Mouse (Mus musculus) brain, embryonic 18.5 days (tissue): ENCODE results near the gene Srms.

Experiments used
- DNase-seq: peaks from one replicate; pipeline ENCODE4 v3.0.0-alpha.2; 2012; ENCODE audit warnings: low read depth, low spot score

Srms gene

DNA sequence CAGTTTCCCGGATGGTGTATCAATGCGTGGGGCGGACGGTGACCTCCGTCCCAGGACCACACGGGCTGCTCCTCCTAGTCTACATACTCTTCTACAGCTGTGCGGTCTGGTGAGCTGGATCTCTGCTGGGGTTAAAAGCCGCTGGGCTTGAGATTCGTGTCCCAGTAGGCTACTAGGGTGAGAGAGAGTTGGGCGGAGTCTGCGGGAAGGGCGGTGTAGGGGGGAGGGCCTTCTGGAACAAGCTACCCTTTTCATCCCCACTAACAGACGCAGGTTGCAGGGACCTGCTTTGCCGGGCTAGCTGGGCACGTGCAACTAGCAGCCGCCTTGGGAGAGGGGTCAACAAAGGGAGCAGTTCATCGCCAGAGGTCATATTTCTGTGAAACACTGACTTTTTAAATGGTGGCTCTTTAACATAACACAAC lies at the start of gene Srms:
Gene Srms, minus strand, starts transcription at position 165 of the 425 bp plus-strand sequence.
- DNase-seq, result no peak

DNA sequence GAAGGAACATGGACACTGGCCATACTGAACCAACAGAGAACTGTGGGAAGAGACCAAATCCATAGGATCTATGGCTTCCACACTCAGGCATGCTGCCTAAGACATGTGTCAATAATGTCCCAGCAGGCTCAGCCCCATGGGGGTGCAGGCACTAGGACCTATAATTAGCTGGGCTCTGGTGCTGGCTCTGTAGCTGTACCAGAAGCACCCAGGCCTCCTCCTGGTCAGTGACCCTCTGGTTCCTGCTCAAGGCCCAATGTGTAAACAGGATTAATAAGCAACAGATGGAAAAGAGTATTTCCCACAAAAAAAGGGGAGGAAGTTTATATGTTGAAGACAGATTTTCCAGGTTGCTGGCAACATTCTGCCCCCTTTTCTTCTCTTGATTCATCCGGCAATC lies 40.3 kb upstream of the Srms start:
- no peak for DNase-seq

DNA sequence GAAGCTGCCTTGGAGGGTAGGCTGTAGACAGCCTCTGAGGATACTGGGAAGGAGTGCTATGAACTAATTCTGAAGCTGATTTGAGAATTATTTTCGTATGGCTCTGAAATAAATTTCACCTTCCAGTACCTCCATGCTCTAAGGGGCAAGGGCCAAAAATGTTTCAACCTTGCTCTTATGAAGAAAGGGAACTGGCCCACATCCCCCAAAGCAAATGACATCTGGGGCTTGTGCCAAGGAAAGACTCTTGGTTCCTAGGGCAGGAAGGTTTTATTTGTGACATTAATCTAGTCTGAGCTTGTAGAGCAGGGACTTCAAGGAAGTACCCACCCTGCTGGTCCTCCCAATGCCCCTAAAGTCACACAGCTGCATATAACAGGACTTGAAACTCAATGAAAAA lies 38.9 kb upstream of the Srms start:
- DNase-seq, result no peak

DNA sequence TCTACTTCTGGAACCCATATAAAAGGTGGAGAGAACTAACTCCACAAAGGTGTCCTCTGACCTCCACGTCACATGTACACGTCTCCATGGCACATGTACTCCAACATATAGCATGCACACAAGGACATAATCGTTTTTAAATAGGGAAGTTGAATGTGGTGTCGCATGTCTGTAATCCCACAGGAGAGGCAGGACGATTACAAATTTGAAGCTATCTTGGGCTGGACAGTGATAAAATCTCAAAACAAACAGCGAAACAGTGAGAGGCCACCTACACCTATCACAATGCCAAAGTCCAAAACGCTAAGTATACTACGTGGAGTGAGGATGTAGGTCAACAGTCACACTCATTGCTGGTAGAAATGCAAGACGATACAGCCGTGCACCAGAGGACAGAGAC lies 36.2 kb upstream of the Srms start:
- no peak for DNase-seq

DNA sequence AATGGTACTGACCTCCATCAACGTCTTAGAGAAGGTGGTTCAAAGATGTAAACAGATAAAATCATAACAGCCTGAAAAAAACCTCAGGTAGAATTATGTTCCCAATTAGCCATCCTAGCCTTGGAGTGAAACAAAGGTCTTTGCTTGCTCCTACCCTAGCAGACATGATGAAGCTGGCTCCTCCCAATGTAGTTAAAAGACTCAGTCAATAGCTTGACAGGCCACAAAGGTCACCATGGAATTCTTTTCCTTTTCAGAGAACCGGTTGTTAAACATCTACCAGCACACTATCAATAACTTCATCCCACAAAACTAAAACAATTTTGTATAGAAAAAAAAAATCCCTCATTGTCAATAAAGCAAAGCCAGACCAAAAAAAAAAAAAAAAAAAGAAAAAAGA lies 32.0 kb upstream of the Srms start:
- DNase-seq, result no peak

DNA sequence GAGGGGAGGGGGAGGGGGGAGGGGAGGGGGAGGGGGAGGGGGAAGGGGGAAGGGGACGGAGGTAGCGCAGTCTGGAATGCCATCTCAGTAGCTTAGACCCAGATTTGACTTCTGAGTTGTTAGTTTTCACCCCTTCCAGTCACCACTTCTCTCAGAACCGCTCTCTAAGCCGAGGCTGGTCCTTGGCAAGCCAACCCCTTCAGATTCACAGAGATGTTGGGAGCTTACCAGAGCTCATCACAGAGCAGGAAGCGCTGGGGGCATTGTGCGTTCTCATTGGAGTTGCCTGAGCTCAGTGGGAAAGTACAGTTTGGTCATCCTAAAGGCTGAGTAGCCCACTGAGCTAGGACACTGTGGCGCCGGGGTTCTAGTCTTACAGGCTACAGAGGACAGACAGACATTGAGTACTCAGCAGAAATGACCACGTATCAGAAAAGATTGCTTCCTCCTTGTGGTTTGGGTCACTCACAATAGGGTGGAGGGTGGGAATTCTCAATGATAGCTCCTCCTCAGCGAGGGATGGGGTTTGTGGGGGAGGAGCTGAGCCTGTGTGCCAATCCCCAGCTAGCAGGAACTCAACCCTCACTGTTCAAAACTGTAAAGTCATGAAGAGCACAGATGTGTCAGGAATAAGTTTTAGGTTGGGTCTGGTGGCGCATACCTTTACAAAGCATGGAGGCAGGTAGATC lies 30.9 kb upstream of the Srms start:
- no peak for DNase-seq

DNA sequence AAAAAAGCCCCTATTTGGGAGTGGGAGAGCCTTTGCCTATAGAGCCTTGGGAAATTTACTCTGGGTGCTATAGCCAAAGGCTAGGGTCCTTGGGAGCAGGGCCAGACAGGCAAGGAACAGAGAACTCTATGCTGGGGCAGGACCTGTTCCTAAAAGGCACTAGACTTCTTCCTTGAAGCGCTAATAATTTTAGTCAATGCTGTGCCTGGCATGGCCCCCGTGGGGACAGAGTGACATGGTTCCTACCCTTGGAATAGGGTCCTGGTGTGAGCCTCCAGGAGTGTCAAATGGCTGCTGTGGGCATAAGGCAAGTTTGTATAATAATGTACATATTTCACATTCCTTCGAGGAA lies 29.3 kb upstream of the Srms start:
- no peak for DNase-seq

DNA sequence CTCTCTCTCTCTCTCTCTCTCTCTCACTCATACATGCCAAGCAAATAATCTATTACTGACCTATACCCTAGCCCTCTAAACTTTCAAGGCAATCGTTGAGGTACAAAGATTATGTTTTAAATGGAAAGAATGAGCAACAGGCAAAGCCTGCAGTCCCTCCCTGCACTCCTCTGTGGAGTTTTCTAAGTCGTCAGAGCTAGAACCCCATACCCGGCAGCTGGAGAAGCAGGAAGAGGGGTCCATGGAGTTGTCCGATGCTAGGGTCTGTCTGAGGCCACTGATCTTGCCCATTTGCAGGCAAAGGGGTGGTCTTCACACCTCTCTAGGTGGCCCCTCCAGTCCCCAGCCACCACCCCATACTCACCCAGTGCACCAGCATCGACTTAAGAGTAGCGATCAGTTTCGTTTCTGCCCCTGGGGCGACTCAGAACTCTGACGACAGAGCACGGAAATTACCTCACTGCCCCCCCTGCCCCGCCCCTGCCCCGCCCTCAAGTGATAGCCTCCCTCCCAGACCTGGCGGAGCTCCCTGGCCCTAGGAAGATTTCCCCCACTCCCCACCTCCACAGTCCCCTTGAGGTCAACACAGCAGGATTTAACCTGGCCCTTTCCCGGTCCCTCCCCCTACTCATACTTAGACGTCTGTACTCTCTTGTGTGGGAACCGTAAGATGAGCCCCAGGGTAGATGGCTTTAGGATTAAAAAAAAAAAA lies 28.8 kb upstream of the Srms start, which contains the start of gene Helz2:
Gene Helz2, minus strand, starts transcription at position 426 of the 712 bp plus-strand sequence.
- DNase-seq, result no peak

DNA sequence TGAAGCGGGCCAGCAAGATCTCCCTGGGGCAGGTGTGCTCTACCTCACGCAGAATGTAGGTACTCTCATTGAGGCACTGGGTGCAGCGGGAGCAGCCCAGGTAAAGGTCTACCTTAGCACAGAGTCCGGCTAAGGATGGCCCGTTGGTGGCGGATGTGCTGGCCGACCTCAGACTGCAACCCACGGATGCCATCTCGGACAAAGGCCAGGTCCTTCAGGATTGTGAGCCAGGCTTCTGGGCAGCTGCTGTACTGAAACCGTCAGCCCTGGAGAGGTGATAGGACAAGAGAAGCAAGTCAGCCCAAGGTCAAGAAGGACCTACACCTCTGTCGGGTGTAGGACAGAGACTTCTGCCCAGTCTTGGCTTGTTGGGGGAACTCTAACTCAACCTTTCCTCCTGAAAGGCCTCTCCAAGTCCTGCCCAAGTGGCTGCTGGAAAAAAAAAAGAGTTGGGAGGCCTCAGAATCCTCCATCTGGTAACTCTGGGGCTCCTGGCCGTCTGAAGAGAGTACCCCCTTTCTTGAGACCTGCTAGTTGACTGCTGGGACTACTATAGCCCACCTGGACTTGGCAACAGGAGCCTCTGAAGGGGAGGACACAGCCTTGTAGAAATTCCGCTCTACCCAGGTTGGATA lies 27.9 kb upstream of the Srms start:
- DNase-seq, result no peak

DNA sequence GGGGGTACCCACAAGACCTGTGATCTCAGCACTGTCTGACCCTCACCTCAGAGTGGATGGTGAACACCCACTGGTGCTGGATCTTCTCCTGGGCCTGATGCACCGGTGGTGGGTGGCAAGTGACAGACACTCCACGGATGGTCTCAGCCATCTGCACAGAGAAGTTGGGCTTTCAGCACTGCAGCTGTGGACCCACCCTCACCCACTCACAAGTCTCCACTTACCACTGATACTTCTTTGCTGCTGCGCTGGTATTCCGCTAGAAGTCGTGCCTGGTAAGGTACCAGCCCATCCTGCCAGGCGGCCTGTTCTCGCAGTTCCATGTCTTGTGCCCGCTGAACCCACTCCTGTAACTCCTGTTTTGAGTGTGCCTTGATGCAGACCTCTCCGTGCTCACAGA lies 26.3 kb upstream of the Srms start:
- no peak for DNase-seq

DNA sequence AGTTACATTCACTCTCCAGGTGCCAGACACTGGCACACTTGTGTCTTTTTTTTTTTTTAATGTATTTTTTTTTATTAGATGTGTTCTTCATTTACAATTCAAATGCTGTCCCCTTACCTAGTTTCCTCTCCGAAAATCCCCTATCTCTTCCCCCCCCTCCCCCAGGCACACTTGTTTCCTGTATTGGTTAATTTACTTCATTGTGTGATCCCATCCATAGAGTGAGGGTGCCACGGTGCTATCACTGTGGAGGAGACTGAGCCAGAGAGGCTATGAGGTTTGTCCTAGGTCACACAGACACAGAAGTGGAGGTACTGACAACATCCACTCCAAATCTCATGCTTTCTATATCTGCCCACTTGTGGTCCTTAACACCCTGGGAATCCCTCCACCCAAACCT lies 25.9 kb upstream of the Srms start:
- DNase-seq, result no peak

DNA sequence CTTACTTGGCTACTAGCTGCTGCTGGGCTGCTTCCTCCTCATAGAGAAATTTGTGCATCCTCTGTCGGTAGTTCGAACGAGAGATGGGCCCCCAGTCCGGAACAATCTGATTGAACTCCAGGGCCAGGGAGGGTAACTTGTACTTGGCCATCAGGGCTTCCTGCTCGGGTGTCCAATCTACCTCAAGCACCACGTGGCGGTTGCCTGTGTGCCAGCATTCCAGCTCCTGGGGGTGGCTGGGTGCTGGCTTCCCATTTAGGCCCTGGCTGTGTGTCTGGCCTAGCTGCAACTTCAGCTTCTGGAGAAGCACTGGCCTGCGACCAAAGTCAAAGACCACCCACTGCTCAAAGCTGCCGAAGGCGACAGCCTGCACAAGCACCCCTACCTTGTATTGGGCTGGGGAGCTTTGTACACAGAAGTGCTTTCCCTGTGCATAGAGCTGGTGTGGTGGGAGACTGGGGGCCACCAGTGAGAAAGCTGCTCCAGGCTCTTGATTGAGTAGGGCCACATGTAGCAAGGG lies 25.2 kb upstream of the Srms start:
- DNase-seq, result no peak

DNA sequence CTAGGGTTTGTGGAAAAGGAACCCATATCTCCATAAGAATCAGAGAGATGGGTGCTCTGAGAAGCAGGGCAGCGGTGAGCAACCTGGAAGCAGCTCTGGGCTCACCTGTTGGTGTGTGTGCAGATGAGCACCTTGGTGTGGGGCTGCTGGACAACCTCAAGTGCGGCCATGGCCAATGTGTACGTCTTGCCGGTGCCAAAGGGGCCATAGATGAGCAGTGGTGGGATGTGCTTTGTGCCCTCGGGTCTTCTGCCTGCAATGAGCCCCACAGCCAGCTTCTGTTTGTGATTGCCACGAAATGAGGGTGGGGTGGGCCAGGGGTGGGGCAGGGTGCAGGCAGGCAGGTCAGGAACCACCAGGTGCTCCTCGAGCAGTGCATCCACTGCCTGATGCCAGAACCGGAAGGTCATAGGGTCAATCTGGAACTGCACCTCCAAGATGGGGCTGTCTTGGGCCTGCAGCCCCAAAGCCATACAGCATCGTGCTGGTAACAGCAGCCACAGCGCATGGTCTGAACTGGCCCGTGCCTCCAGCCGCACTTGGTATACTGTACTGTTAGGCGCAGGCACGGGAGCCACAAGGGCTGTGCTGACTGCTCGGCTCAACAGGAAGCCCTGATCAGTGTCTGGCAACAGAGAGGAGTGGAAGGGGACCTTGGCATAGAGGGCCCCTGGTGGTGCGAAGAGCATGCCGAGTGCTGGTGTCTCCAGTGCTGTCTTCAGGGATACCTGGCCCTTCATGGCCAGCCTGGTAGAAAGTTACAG lies 24.4 kb upstream of the Srms start:
- no peak for DNase-seq

DNA sequence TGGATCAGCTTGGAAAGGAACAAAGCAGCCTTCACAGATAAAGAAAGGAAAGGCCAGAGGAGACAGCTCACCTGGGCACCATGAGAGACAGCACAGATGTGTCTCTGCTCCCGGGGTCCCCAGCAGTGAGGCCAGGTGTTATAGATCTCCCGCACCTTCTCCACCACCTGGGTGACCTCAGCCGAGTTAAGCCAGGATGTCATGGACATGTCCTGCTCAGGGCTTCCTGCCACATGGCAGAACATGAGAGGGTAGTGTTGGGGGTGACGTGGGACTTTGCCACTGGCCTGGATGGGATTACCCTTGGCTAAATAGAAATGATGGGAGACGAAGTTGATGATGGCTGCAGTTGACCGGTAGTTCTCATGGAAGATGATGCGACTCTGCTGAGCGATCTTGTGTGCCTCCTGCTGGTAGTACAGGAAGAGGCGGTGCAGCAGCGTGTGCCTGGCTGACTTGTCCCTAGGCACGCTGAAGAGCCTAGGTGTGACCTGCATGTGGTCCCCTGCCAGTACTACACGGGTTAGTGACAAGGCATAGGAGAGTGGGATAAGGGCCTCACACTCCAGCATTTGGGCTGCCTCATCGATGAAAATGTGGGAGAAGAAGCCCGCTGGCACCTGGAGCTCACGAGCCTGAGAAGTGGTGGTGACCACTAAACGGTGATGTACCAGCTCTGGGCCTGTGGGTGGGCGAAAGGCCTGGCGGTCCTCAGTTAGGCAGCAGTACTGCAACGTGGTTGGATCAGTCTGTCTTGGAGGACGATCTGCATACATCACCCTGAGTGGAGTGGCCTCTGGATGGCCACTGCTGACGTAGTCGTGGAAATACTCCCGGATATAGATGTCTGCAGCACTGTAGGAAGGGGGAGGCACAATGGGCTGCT lies 22.9 kb upstream of the Srms start:
- DNase-seq, result no peak

DNA sequence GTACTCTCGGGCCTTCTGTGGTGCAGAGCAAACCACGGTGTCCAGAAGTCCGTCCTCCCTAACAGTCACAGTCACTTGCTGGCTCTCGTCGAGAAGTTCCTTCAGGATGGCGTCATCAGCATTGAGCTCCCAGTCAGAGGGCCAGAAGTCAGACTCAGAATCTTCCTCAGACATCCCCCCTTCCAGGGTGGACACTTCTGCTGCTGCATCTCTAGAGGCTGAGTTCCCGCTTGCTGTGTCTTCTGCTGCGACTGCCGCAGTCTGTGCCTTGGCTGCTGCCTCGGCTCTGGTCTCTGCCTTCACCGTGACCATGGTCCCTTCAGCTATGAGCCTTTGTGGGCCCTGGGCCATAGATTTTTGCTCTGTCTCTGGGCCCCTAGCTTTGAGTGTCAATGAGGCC lies 21.7 kb upstream of the Srms start:
- no peak for DNase-seq

DNA sequence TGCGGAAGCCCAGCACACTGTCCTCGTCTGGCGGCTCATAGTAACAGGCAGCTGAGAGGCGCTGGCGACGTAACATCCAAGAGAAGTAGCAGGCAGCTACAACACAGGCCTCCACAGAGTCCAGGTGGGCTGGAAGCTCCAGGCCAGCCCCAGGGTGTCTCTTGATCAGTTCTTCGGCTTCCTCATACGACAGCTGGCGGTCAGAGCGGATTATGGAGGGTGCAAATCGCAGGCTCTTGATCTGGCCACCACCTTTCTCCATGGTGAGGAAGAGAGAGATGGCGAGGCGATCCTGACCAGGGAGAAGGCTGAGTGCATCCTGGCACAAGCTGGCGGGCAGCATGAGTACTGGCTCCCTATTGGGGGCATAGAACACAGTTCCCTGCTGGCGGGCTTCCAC lies 20.5 kb upstream of the Srms start:
- DNase-seq, result no peak

DNA sequence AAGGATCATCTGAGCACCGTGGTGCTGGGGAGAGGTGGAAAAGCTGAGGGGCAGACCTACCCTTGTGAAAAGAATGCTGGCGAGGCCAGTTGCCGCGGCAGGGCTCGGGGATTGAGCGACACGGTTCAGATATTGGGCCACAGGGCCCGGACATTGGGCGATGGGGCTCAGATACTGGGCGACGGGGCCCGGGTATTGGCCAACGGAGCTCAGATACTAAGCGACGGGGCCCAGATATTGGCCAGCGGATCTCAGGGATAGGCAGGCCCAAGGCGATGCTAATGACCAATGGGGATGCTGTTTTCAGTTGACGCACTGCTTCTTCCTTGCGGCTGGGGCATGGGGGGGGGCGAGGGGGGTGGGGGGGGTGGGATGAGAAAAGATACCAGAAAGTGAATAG lies 18.2 kb upstream of the Srms start:
- DNase-seq, result no peak

DNA sequence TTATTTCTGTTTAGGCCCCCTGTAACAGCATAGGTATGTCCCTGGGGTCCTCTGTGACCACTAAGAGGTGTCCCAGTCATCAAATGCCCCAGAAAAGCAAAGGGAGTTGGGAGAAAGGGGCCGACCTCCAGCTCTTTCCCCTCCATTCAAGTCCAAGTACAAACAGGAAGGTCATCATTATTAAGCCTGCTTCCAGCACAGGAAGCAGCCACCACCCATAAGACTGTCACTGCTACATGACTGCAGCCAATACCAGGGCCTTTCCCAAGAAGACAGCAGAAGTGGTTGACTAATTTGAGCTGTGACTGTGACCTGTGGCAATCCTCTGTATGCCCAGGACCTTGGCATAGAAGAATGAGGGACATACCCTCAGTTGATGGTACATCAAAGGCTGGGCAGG lies 15.3 kb upstream of the Srms start:
- no peak for DNase-seq

DNA sequence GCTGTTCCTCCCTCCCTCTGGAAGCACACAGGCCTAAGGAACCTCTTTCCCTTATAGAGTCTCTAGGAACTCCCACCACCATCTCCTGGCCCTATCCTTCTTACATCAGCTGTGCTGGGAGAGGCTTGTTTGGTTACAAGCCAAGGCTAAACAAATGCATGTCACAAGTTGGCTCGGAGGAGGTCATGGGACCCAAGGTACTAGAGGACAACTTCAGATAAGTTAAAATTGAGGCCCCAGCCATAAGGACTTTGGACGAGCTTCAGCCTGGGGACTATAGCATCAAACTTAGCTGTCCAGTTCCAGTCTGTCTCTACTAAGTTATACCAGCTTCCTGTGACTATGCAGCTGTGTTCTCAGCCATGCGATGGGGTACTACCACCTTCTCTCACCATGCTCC lies 14.1 kb upstream of the Srms start:
- no peak for DNase-seq

DNA sequence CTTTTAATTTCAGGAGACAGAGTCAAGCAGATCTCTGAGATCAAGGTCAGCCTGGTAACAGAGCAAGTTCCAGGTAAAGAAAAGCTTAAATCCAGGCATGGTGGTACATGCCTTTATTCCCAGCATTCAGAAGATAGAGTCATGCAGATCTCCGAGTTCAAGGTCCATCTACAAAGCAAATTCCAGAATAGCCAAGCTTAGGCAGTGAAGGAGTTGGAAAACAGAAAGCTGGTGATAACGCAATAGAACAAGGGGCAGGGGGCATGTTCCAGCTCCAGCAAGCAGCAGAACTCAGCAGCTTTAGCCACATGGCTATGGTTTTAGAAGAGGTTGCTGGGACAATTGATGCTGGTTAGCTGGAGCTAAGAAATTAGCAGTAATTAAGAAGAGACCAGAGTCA lies 12.0 kb upstream of the Srms start:
- no peak for DNase-seq

DNA sequence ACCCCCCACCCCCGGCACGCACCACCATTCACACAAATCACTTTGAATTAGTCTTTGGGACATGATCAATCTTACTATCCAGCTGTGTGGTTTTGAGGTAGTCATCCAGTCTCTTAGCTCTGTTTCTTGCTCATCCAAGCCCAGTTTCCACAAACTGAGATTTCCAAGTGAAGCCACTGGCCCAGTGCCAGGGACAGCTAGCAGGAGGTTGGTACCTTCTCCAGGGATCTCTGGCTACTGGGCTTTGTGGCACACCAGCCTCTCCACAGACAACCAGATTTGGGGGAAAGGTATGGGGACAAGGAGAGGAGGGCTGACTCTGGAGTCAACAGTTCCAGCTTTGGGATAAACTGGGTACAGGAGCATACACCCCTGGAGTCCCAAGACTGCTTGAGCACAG lies 7.4 kb upstream of the Srms start:
- DNase-seq, result no peak
